Mouse (Mus musculus): Measurements from ENCODE around the gene Olfr110.
"Not testable (repeated sequence)": the region's sequence is repeated elsewhere in the genome, so short reads cannot be mapped to it uniquely, and the experiment has no call there.

DNA sequence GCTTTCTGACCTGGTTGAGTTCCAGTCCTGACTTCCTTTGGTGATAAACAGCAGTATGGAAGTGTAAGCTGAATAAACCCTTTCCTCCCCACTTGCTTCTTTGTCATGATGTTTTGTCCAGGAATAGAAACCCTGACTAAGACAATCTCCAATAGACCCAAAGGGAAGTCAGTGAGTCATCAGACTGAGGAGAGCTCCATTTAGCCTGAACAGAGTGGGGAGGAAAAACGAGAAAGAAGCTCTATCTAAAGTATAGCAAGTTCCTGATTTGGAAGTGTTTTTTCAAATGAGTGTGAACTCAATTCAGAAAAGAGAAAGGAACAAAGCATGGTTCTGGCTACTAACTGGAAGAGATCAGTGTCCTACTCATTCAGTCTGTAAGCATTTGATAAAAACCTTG lies 46.1 kb downstream of the Olfr110 start:
- TF ChIP-seq POLR2A (IDR thresholded peaks at IDR 0.05; ENCODE audit: borderline replicate concordance, control insufficient read depth, low read depth, low read length); CTCF (IDR thresholded peaks at IDR 0.05; ENCODE audit: control insufficient read depth, insufficient read depth, low read length): not testable (repeated sequence)

All from bone marrow, adult 2 months (tissue).